Mouse (Mus musculus) ES-E14 (cell line): ENCODE data around the gene Dpm3.

ENCODE experiments used
- CHD2 ChIP-seq: IDR thresholded peaks from 2 replicates; pipeline ENCODE4 v1.6.1; 2014; ENCODE audit warnings: mild to moderate bottlenecking, low read depth, low read length, inconsistent platforms
- HCFC1 ChIP-seq: IDR thresholded peaks from 2 replicates; pipeline ENCODE4 v1.6.1; 2012; ENCODE audit warnings: low read length, inconsistent platforms, borderline replicate concordance; ENCODE audit not compliant: insufficient read depth
- MAFK ChIP-seq: IDR thresholded peaks from 2 replicates; pipeline ENCODE4 v1.6.1; 2014; ENCODE audit warnings: mild to moderate bottlenecking, low read depth, low read length, inconsistent platforms; ENCODE audit not compliant: insufficient read depth
- ZC3H11A ChIP-seq: IDR thresholded peaks from 2 replicates; pipeline ENCODE4 v1.6.1; 2012; ENCODE audit warnings: low read depth, mild to moderate bottlenecking, inconsistent platforms, low read length, borderline replicate concordance
- ZNF384 ChIP-seq: IDR thresholded peaks from 2 replicates; pipeline ENCODE4 v1.6.1; 2012; ENCODE audit warnings: low read depth, low read length, inconsistent platforms

DNA sequence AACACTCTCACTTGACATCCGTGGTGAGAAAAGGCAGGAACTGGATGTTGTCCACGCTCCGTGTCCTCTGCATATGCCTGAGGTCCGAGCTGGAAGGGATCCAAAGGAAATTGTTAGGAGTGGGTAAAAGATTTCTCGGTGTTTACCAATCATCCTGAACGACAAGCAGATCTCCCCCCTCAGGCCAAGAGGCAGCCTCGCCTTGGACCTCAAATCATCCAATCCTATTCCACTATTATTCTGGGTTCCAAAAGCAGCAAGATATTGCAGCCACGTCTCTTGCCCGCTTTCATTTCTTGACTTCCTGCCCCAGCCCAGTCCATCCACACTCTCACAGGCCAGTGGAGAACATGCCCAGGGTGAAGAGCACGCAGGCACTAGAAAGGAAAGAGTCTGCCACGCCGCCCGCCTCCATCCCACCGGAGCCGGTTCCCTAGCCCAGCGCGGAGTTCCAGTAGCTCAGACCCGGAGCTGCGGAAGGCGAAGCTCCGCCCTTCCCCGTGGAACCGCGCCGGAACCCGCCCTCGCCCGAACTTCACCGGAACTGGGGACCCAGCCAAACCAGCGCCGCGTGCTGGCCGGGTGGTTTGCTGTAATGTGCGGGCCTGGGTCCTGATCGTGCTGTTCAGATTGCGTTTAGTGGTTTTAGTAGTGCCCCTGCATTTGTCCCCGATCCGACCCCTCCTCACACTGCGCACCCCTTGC lies 11.0 kb downstream of the Dpm3 start, which contains the start of gene Slc50a1:
- TF ChIP-seq HCFC1 = no peak
- TF ChIP-seq MAFK = no peak
- no peak for TF ChIP-seq ZC3H11A
- no peak for TF ChIP-seq ZNF384
- TF ChIP-seq CHD2 = no peak
